Mouse (Mus musculus) ES-E14 (cell line): ENCODE measurements at regions not wholly inside any gene's neighbourhood (a gene's known extent, or its start where the extent isn't known, plus 50 kb on each side); places are given as distances from the start of the nearest gene placed in this dataset.

ENCODE experiments used
- DNase-seq: peaks from one replicate; pipeline ENCODE4 v3.0.0-alpha.2; 2013; ENCODE audit warnings: low read depth, low spot score
- H3K27ac ChIP-seq: 2 replicates; pipeline ENCODE4 v1.5.1; 2012; ENCODE audit warnings: low read depth, mild to moderate bottlenecking, low read length, moderate library complexity, mixed read lengths; ENCODE audit not compliant: poor library complexity, insufficient read depth, severe bottlenecking
- H3K36me3 ChIP-seq: 2 replicates; pipeline ENCODE4 v1.6.1; 2012; ENCODE audit warnings: mild to moderate bottlenecking, low read length, moderate library complexity, mixed read lengths; ENCODE audit not compliant: control insufficient read depth, poor library complexity, insufficient read depth, severe bottlenecking
- H3K4me1 ChIP-seq, 2 experiments: fragments of 150-350 bp in 1 of 2; sonication (generic) in 1 of 2; 2 replicates each; pipeline ENCODE4 v1.6.1; 2012; ENCODE audit warnings: low read length in 2 of 2, mild to moderate bottlenecking in 1 of 2, mixed read lengths in 1 of 2; ENCODE audit not compliant: control insufficient read depth in 2 of 2, insufficient read depth in 2 of 2, poor library complexity in 1 of 2
- H3K4me3 ChIP-seq, 2 experiments: fragments of 150-350 bp in 1 of 2; sonication (generic) in 1 of 2; 2 replicates each; pipeline ENCODE4 v1.5.1; 2012; ENCODE audit warnings: low read length in 2 of 2, low read depth in 1 of 2, mild to moderate bottlenecking in 1 of 2, mixed read lengths in 1 of 2; ENCODE audit not compliant: insufficient read depth in 1 of 2, poor library complexity in 1 of 2, severe bottlenecking in 1 of 2
- H3K9ac ChIP-seq: 2 replicates; pipeline ENCODE4 v1.6.1; 2012; ENCODE audit warnings: low read depth, mild to moderate bottlenecking, low read length, mixed read lengths; ENCODE audit not compliant: poor library complexity, insufficient read depth, severe bottlenecking
- H3K9me3 ChIP-seq: fragments of 150-350 bp; sonication (generic); 2 replicates; pipeline ENCODE4 v1.6.1; 2012; ENCODE audit warnings: low read depth, mild to moderate bottlenecking, low read length; ENCODE audit not compliant: control insufficient read depth, insufficient read depth
- CHD2 ChIP-seq: IDR thresholded peaks from 2 replicates; pipeline ENCODE4 v1.6.1; 2014; ENCODE audit warnings: mild to moderate bottlenecking, low read depth, low read length, inconsistent platforms
- HCFC1 ChIP-seq: IDR thresholded peaks from 2 replicates; pipeline ENCODE4 v1.6.1; 2012; ENCODE audit warnings: low read length, inconsistent platforms, borderline replicate concordance; ENCODE audit not compliant: insufficient read depth
- MAFK ChIP-seq: IDR thresholded peaks from 2 replicates; pipeline ENCODE4 v1.6.1; 2014; ENCODE audit warnings: mild to moderate bottlenecking, low read depth, low read length, inconsistent platforms; ENCODE audit not compliant: insufficient read depth
- ZC3H11A ChIP-seq: IDR thresholded peaks from 2 replicates; pipeline ENCODE4 v1.6.1; 2012; ENCODE audit warnings: low read depth, mild to moderate bottlenecking, inconsistent platforms, low read length, borderline replicate concordance
- ZNF384 ChIP-seq: IDR thresholded peaks from 2 replicates; pipeline ENCODE4 v1.6.1; 2012; ENCODE audit warnings: low read depth, low read length, inconsistent platforms
- in situ Hi-C, 2 experiments: fragments of 600-800 bp; cut with MboI; formaldehyde crosslinking; loops; one replicate each; pipeline ENCODE4 v1.15.1; 2025; ENCODE audit warnings: low sequenced_read_pairs in 2 of 2, inconsistent platforms in 1 of 2; ENCODE audit not compliant: unreplicated experiment in 2 of 2

GRCm38 (mm10) chr10:30470831-30471230 is 129.7 kb downstream of the Trmt11 start:
- Histone ChIP-seq H3K36me3 (no peaks in the 10 kb centered on the region), H3K27ac (no peak overlapping the region), H3K4me1 (no peaks in the 10 kb centered on the region), H3K4me3 (no peak overlapping the region), H3K9ac (no peak overlapping the region), H3K9me3 (no peaks in the 10 kb centered on the region)
- no peak for DNase-seq
- in situ Hi-C loops: no loop called here
- TF ChIP-seq ZC3H11A: no peak
- no peak for TF ChIP-seq CHD2
- TF ChIP-seq MAFK: no peak
- no peak for TF ChIP-seq HCFC1
- TF ChIP-seq ZNF384: no peak

- Histone ChIP-seq H3K4me1 (no peaks in the 10 kb centered on the region), H3K27ac (no peak overlapping the region), H3K4me3 (no peak overlapping the region), H3K9ac (no peak overlapping the region), H3K9me3 (no peaks in the 10 kb centered on the region), H3K36me3 (no peaks in the 10 kb centered on the region)
- in situ Hi-C loops: no loop called here
- no peak for DNase-seq
- no peak for TF ChIP-seq ZC3H11A
- TF ChIP-seq CHD2: no peak
- TF ChIP-seq MAFK: no peak
- no peak for TF ChIP-seq HCFC1
- TF ChIP-seq ZNF384: no peak
Observed at GRCm38 (mm10) chr10:30450616-30451015, 149.9 kb downstream of the Trmt11 start.

- Histone ChIP-seq H3K36me3 (no peaks in the 10 kb centered on the region), H3K27ac (no peak overlapping the region), H3K9ac (no peak overlapping the region), H3K4me3 (no peak overlapping the region), H3K4me1 (no peaks in the 10 kb centered on the region), H3K9me3 (no peaks in the 10 kb centered on the region)
- DNase-seq: no peak
- in situ Hi-C loops: no loop called here
- TF ChIP-seq CHD2 (no peak), ZNF384 (no peak), ZC3H11A (no peak), MAFK (no peak), HCFC1 (no peak)
Observed at GRCm38 (mm10) chr10:30447057-30447456, 153.5 kb downstream of the Trmt11 start.

- H3K4me1 ChIP-seq: no peaks in the 10 kb centered on the region
- H3K4me3 ChIP-seq: no peak overlapping the region
- DNase-seq: no peak
- no peaks in the 10 kb centered on the region for H3K9me3 ChIP-seq
- no peak for TF ChIP-seq ZC3H11A
- TF ChIP-seq HCFC1: no peak
- no peak for TF ChIP-seq CHD2
- TF ChIP-seq ZNF384: no peak
- no peak for TF ChIP-seq MAFK
- in situ Hi-C loops: no loop called here
- H3K9ac ChIP-seq: no peak overlapping the region
- H3K36me3 ChIP-seq: no peaks in the 10 kb centered on the region
- no peak overlapping the region for H3K27ac ChIP-seq
Observed at GRCm38 (mm10) chr10:30446572-30446971, 154.0 kb downstream of the Trmt11 start.

GRCm38 (mm10) chr10:30439802-30440201 is 160.7 kb downstream of the Trmt11 start:
- no peaks in the 10 kb centered on the region for H3K9me3 ChIP-seq
- no peak overlapping the region for H3K4me3 ChIP-seq
- H3K9ac ChIP-seq: no peak overlapping the region
- H3K36me3 ChIP-seq: no peaks in the 10 kb centered on the region
- in situ Hi-C loops: no loop called here
- no peak overlapping the region for H3K27ac ChIP-seq
- no peak for DNase-seq
- no peak for TF ChIP-seq CHD2
- no peak for TF ChIP-seq ZC3H11A
- no peak for TF ChIP-seq HCFC1
- TF ChIP-seq ZNF384: no peak
- no peak for TF ChIP-seq MAFK
- no peaks in the 10 kb centered on the region for H3K4me1 ChIP-seq
